Mouse (Mus musculus) spleen, adult 12 weeks (tissue): ENCODE results near the gene Stard5.

Source experiments
- DNase-seq: peaks from one replicate; pipeline ENCODE4 v3.0.0; 2022; ENCODE audit warnings: low spot score

The Stard5 gene

GRCm38 (mm10) chr7:83666087-83666595, 34.4 kb downstream of the Stard5 start:
- DNase-seq, result no peak

DNA sequence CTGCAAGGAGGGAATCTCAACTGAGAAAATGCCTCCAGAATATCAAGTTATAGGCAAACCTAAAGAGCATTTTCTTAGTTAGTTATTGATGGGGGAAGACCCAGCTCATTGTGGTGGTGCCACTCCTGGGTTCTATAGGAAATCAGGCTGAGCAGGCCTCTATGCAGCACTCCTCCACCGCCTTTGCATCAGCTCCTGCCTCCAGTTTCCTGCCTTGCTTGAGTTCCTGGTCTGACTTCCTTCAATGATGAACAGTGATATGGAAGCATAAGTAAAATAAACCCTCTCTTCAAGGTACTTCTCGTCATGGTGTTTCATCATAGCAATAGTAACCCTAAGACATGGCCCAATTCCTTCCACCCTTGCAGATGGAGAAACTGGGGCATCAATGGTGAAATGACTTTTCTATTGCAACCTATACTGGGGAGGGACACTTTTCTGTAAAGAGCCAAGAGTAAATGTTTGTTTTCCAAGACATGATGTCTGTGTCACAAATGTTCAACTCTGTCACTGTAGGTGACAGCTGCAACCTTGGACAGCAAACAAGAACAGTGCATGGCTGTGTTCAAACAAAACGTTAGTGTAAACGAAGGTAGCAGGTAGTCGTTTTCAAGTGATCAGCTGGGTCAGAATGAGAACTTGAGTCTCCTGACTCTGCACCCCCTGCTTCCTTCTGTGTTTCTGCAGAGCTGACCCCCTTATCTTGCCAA, 36.3 kb downstream of the Stard5 start:
- no peak for DNase-seq

DNA sequence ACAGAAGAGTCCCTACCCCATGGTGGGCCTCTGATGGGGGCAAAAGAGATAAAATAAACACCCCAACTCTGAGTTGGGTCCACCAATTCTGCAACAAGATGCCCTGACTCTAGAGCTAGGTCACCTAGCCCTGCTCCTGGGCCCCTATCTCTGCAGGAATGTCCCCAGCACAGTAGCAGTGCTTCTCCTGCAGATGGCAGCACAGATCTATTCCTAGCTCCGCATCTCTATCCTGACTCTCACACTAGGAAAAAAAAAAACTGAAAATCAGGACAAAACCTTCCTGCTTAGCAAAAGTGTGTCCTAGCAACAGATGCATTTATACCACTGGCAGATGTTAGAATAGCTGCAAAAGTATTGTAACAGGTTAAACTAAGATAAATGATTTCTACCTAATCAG, 37.0 kb downstream of the Stard5 start:
- no peak for DNase-seq

DNA sequence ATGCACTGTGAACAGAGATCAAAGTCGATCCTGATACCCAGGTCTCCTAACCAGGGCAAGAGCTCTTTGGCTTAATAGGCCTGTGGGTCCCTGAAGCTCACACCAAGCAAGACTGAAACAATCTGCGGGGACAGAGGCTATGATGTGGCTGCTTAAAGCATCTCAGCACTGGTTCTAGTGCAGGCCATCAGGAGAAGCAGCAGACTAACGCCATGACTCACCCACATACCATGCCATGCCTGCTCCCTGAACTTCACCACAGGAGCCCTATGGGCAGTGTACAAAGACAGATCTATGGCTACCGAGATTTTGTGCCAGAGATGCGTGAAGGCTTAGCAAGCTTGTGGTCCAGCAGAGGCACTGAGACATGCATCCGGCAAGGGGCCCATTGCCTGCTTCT, 39.8 kb downstream of the Stard5 start:
- DNase-seq, result no peak

- no peak for DNase-seq
These were observed 43.9 kb downstream of the Stard5 start for GRCm38 (mm10) chr7:83675545-83676254.

DNA sequence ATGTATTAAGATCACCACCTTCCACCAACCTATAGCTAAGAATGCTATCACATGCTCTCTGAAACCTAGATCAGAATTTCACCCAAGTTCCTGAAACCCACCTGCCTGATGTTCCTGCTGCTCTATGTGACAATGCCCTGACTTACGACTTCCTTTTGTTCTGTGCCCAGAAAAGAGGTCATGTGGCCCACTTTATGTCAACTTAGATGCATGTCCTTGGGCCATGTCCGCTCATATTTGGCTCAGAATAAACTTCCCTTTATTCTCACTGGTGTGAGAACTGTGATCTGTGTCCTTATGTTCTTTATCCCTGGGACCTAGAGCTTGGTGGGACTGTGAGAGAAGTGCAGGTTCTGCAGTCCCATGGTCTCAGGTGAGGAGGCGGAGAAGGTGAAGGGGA, 45.5 kb downstream of the Stard5 start:
- DNase-seq, result no peak

DNA sequence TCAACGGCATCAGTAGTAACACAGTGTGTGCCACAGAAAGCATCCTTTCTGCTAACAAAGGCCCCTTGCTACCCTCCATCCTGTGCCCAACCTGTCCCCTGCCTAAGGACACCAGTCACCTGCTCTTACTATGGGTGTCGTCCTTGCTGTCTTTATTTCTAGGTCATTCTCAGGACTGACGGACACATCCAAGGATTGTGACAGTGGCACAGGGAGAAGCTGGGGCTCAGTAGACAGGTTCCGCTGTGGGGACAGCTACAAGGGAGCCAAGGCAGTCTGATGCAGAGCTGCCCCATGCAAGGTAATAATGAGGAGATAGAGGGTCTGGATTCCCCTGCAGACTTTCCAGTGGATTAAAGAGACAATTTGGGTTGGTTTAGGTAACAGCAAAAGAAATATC, 46.7 kb downstream of the Stard5 start:
- DNase-seq, result no peak

DNA sequence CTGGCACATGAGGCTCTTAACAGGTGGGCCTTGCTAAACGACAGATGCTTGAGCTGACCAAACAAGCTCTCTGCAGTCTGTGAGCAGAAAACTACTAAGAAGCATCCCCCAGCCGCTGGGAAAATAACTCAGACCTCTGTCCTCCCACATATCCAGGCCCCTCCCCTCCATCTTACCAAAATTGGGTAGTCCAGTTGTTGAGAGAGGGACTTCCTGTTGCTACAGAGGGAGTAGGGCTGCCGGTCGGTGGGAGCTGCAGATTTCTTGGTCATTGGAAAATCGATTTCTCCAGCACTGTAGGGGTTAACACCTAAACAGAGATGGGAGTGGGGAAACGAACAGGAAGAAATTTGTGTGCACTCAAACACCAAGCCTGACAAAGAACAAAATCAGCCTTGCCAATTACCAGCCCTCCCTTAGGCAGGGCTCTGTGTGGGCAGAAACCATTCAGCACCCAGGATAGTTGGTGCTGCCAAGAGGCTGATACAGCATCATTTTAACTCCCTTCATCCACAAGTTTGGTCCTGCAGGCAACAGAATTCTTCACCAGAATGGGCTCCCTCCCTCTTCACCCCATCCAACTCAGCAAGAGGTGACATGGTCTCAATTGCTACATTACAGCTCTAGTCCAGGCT, 51.0 kb downstream of the Stard5 start:
- no peak for DNase-seq

DNA sequence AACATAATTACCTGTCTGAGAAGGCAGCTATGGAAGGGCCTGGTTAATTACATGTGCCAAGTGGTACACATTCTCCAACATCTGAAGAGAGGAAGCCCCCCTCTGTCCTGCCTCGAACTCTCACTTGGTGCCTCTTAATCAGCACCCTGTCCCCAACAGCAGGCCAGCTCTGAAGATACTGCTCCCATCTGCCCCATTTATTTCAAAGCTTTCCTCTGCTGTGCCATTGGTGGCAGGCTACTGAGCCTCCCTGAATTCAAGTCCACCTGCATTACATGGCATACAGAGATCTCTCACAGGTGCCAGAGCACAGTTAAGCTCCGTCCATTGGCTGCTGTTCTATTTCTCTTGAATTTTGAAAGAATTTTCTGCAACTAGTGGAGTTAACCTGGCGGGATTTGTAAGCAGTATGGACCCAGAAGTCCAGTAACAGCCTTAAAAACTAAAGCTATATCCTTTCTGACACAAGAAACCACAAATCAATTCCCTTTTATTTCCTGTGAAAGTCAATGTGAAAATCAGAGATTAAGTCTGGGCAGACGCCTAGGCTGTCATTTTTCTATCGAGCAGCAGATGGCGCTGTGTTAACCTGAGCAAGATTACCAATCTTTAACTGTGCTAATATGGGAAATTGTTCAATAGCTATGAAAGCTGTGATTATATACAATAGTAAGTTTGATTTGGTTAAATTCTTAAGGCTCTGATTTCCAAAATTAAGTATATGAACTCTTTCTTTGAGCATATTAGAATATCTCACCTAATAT, 63.9 kb downstream of the Stard5 start:
- no peak for DNase-seq

DNA sequence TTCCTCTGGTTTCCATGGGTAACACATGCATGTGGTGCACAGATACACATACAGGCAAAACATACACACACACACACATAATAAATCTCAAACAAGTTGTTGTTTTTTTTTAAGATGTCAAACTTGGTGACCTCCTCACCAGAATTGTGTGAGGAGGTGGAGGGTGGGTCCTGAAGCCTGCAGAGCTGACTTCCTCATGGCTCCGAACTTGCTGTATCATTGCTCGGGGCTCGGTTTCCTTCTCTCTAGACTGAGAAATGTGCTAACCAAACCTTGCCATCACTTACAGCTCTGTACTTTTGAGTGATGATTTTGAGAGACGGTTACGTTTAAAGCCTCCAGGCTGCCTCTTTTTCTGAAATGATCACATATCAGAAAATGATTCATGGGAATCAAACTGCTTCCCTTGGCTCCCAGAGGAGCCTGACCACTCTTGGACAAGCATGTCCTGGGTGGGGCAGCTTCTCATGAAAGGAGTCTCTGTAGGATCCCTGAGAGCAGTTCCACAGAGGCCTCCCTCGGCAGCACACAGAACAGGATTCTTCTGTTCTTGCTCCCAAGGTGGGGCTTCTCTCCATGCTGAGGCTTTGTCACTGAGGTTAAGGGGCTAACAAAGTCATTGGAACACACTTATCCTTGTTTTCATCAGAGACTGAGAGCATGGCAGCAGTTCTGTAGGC, 67.4 kb downstream of the Stard5 start:
- DNase-seq, result no peak
